Mouse (Mus musculus): ENCODE measurements around the gene Vmn2r7. TPM values are rescaled to one million over a fixed set of nuclear protein-coding genes. Genes with fewer than 3 reads are reported as not detected.
"Not testable (repeated sequence)": the region's sequence is repeated elsewhere in the genome, so short reads cannot be mapped to it uniquely, and the experiment has no call there.

The Vmn2r7 gene
- polyA plus RNA-seq (2015; fragmentation: Nextera tagmentation; extraction: Ambion mirVana): not detected in 2 replicates

DNA sequence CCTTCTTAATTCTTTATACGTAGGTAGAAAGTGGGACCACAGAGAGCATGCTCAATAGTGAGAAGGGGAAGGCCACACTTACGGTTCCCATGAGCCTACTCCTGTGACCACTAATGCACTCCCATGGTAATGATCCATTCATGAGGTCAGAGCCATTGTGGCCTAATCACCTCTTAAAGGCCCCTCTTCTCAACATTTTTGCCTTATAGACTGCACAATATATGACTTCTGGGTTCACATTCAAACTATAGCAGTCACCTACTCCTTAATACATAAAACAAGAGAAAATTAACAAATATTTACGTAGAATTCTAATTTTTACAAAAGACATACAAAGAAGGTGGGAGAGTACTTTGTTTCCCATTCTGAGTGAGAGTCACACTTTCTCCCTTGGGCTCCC lies at the start of gene Vmn2r7:
Gene Vmn2r7, minus strand, starts transcription at position 101 of the 400 bp plus-strand sequence.
- WGBS (ENCODE audit: insufficient replicate concordance): 65% methylated on average over 3 of the region's 3 CpGs
- not testable (repeated sequence) for H3K27ac ChIP-seq (replicated peaks); ATAC-seq (ENCODE audit: insufficient read depth); H3K36me3 ChIP-seq (replicated peaks); H3K4me2 ChIP-seq; H3K27me3 ChIP-seq; H3K4me3 ChIP-seq (replicated peaks); H3K4me1 ChIP-seq (replicated peaks); H3K9ac ChIP-seq; H3K9me3 ChIP-seq (replicated peaks)

DNA sequence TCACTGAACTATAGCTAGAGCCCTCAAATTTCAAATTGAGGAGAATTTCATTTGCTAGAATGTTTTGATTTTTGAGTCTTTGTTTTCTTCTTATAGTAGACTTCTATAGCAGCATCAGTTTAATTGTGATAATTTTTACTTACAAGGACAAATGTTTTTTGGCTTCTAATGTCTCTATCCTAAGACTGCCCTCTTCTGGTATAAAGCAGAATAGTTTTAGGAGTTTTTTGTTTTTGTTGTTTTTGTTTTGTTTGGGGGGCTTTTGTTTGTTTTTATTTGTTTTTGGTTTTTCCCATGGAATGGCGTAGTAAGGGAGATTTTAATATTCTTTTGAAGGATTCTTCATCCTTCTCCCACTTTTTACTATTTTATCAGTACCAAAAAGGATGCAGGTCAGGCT lies 45.2 kb upstream of the Vmn2r7 start:
- Histone ChIP-seq H3K4me3 (replicated peaks) (no peak overlapping the region), H3K4me2 (no peak overlapping the region), H3K27me3 (no peaks in the 10 kb centered on the region), H3K9ac (no peak overlapping the region), H3K27ac (replicated peaks) (no peak overlapping the region), H3K36me3 (replicated peaks) (no peaks in the 10 kb centered on the region), H3K4me1 (replicated peaks) (no peaks in the 10 kb centered on the region), H3K9me3 (replicated peaks) (no peaks in the 10 kb centered on the region)
- WGBS (ENCODE audit: insufficient replicate concordance): 32% methylated on average over 1 of the region's 1 CpGs
- ATAC-seq (ENCODE audit: insufficient read depth): no peak

GRCm38 (mm10) chr3:64878199-64878977 lies 33.8 kb upstream of the Vmn2r7 start:
- 46% methylated on average over 3 of the region's 3 CpGs for WGBS (ENCODE audit: insufficient replicate concordance)
- ATAC-seq (ENCODE audit: insufficient read depth): no peak

DNA sequence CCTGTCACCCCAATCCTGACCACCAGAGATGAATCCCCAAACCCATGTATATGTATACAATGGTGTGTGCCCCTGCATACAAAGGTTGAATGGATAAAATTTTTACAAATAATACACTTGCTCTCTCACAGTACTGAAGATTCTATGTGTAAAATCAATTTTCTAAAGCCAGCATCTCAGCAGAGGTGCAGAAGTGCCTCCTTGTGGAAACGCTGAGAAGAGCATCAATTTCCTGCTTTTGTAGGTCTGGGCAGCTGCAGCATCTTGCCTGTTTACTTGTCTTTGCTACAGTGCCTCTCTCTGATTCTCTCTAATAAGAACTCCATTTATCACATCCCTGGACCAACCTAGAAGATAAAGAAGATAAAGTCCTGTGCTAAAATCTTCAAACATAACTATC lies 32.1 kb upstream of the Vmn2r7 start:
- no peak overlapping the region for H3K9ac ChIP-seq
- no peak overlapping the region for H3K4me3 ChIP-seq (replicated peaks)
- H3K27ac ChIP-seq (replicated peaks): no peak overlapping the region
- H3K4me2 ChIP-seq: no peak overlapping the region
- 35% methylated on average over 1 of the region's 1 CpGs for WGBS (ENCODE audit: insufficient replicate concordance)
- no peaks in the 10 kb centered on the region for H3K9me3 ChIP-seq (replicated peaks)
- H3K36me3 ChIP-seq (replicated peaks): no peaks in the 10 kb centered on the region
- H3K27me3 ChIP-seq: no peaks in the 10 kb centered on the region
- no peaks in the 10 kb centered on the region for H3K4me1 ChIP-seq (replicated peaks)
- no peak for ATAC-seq (ENCODE audit: insufficient read depth)

More at GRCm38 (mm10) chr3:64878199-64878977, 33.8 kb upstream of the Vmn2r7 start:
- no peaks in the 10 kb centered on the region for H3K9me3 ChIP-seq (replicated peaks)
- no peak overlapping the region for H3K9ac ChIP-seq
- no peak overlapping the region for H3K27ac ChIP-seq (replicated peaks)
- no peaks in the 10 kb centered on the region for H3K27me3 ChIP-seq
- H3K36me3 ChIP-seq (replicated peaks): no peaks in the 10 kb centered on the region
- no peak overlapping the region for H3K4me3 ChIP-seq (replicated peaks)
- no peak overlapping the region for H3K4me2 ChIP-seq
- H3K4me1 ChIP-seq (replicated peaks): no peaks in the 10 kb centered on the region

GRCm38 (mm10) chr3:64842881-64843280 lies 1.7 kb downstream of the Vmn2r7 start:
- Histone ChIP-seq H3K27ac (replicated peaks) (no peak overlapping the region), H3K9ac (no peak overlapping the region), H3K4me3 (replicated peaks) (no peak overlapping the region), H3K4me1 (replicated peaks) (no peaks in the 10 kb centered on the region), H3K36me3 (replicated peaks) (no peaks in the 10 kb centered on the region), H3K27me3 (no peaks in the 10 kb centered on the region), H3K9me3 (replicated peaks) (no peaks in the 10 kb centered on the region), H3K4me2 (no peak overlapping the region)
- ATAC-seq (ENCODE audit: insufficient read depth): no peak
- 34% methylated on average over 2 of the region's 2 CpGs for WGBS (ENCODE audit: insufficient replicate concordance)

DNA sequence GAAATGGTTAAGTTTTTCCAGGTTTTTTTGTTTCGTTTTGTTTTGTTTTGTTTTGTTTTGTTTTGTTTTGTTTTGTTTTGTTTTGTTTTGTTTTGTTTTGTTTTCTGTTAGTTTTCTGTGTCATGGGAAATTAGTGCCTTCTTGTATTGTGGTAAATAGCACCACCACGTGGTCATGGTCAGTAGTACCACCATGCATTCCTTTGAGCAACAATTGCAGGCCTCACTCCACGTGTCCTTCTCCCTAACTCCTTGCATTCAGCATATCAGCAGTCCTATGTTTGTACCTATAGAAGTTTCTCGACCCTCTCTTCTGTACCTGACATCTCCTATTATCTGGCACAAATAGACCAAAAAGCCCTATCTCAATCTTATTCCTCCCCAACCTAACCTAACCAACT lies 2.3 kb downstream of the Vmn2r7 start:
- WGBS (ENCODE audit: insufficient replicate concordance): 5% methylated on average over 4 of the region's 4 CpGs
- Histone ChIP-seq H3K36me3 (replicated peaks) (no peaks in the 10 kb centered on the region), H3K9me3 (replicated peaks) (no peaks in the 10 kb centered on the region), H3K27me3 (no peaks in the 10 kb centered on the region), H3K27ac (replicated peaks) (no peak overlapping the region), H3K4me1 (replicated peaks) (no peaks in the 10 kb centered on the region), H3K4me3 (replicated peaks) (no peak overlapping the region), H3K9ac (no peak overlapping the region), H3K4me2 (no peak overlapping the region)
- ATAC-seq (ENCODE audit: insufficient read depth): no peak

DNA sequence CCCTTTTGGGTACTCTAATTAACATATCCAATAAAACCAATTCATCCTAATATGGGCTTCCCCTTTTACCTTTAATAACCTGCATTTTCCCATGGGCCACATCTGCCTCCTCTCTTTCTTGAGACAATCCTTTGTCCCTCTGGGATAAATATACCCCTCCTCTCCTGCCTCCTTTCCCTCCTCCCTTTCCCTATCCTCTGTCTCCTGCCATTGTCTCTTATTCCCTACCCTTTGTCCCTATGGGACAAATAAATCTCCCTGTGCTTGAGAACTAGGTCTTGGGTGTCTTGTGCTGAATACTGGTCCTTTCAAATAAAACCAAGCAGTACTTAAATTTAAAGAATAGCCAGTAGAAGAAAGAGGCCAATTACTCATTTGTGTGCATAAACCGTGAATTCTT lies 13.4 kb downstream of the Vmn2r7 start:
- no peak overlapping the region for H3K4me2 ChIP-seq
- no peaks in the 10 kb centered on the region for H3K4me1 ChIP-seq (replicated peaks)
- 64% methylated on average over 1 of the region's 1 CpGs for WGBS (ENCODE audit: insufficient replicate concordance)
- H3K4me3 ChIP-seq (replicated peaks): no peak overlapping the region
- H3K36me3 ChIP-seq (replicated peaks): no peaks in the 10 kb centered on the region
- no peak for ATAC-seq (ENCODE audit: insufficient read depth)
- no peaks in the 10 kb centered on the region for H3K27me3 ChIP-seq
- H3K9me3 ChIP-seq (replicated peaks): no peaks in the 10 kb centered on the region
- no peak overlapping the region for H3K27ac ChIP-seq (replicated peaks)
- no peak overlapping the region for H3K9ac ChIP-seq

GRCm38 (mm10) chr3:64791245-64791591 lies 53.3 kb downstream of the Vmn2r7 start:
- no peak for ATAC-seq (ENCODE audit: insufficient read depth)
- Histone ChIP-seq H3K4me1 (replicated peaks) (no peaks in the 10 kb centered on the region), H3K4me2 (no peak overlapping the region), H3K9me3 (replicated peaks) (no peaks in the 10 kb centered on the region), H3K27me3 (no peaks in the 10 kb centered on the region), H3K36me3 (replicated peaks) (no peaks in the 10 kb centered on the region), H3K27ac (replicated peaks) (no peak overlapping the region), H3K4me3 (replicated peaks) (no peak overlapping the region), H3K9ac (no peak overlapping the region)
- 43% methylated on average over 6 of the region's 6 CpGs for WGBS (ENCODE audit: insufficient replicate concordance)

- Histone ChIP-seq H3K36me3 (replicated peaks) (no peaks in the 10 kb centered on the region), H3K9ac (no peak overlapping the region), H3K27me3 (no peaks in the 10 kb centered on the region), H3K4me1 (replicated peaks) (no peaks in the 10 kb centered on the region), H3K4me3 (replicated peaks) (no peak overlapping the region), H3K9me3 (replicated peaks) (no peaks in the 10 kb centered on the region), H3K4me2 (no peak overlapping the region), H3K27ac (replicated peaks) (no peak overlapping the region)
- no peak for ATAC-seq (ENCODE audit: insufficient read depth)
- 47% methylated on average over 10 of the region's 10 CpGs for WGBS (ENCODE audit: insufficient replicate concordance)
Observed at GRCm38 (mm10) chr3:64790509-64791244, 53.9 kb downstream of the Vmn2r7 start.

- H3K36me3 ChIP-seq (replicated peaks): no peaks in the 10 kb centered on the region
- H3K4me3 ChIP-seq (replicated peaks): no peak overlapping the region
- H3K4me1 ChIP-seq (replicated peaks): no peaks in the 10 kb centered on the region
- H3K9me3 ChIP-seq (replicated peaks): no peaks in the 10 kb centered on the region
- H3K27ac ChIP-seq (replicated peaks): no peak overlapping the region
- ATAC-seq (ENCODE audit: insufficient read depth): no peak
- H3K27me3 ChIP-seq: no peaks in the 10 kb centered on the region
- no peak overlapping the region for H3K4me2 ChIP-seq
- no peak overlapping the region for H3K9ac ChIP-seq
- WGBS (ENCODE audit: insufficient replicate concordance): 75% methylated on average over 1 of the region's 1 CpGs
Observed at GRCm38 (mm10) chr3:64782901-64783300, 61.7 kb downstream of the Vmn2r7 start.

- Histone ChIP-seq H3K27ac (replicated peaks) (no peak overlapping the region), H3K4me2 (no peak overlapping the region), H3K27me3 (no peaks in the 10 kb centered on the region), H3K36me3 (replicated peaks) (no peaks in the 10 kb centered on the region), H3K4me1 (replicated peaks) (no peaks in the 10 kb centered on the region), H3K4me3 (replicated peaks) (no peak overlapping the region), H3K9ac (no peak overlapping the region), H3K9me3 (replicated peaks) (no peaks in the 10 kb centered on the region)
- ATAC-seq (ENCODE audit: insufficient read depth): no peak
- WGBS (ENCODE audit: insufficient replicate concordance): 67% methylated on average over 1 of the region's 1 CpGs
Observed at GRCm38 (mm10) chr3:64772132-64772531, 72.4 kb downstream of the Vmn2r7 start.
